Mouse (Mus musculus): Measurements from ENCODE around the gene Htr3a. TPM values are rescaled to one million over a fixed set of nuclear protein-coding genes. Genes with fewer than 3 reads are reported as not detected.
A peak's percentile ranks its signal among the peaks of the same experiment; 100 is the strongest.

The Htr3a gene
- polyA plus RNA-seq, 1 experiment from 2014 or later: 6.2 TPM

- H3K4me1 ChIP-seq (replicated peaks; ENCODE audit: control insufficient read depth, insufficient read depth, low read length): no peaks in the 10 kb centered on the region
- no peaks in the 10 kb centered on the region for H3K36me3 ChIP-seq (ENCODE audit: control insufficient read depth, insufficient read depth)
- no peak overlapping the region for H3K9ac ChIP-seq (ENCODE audit: low read depth, low read length)
- TF ChIP-seq CTCF (IDR thresholded peaks at IDR 0.05; ENCODE audit: low read depth): no peak
- no peaks in the 10 kb centered on the region for H3K9me3 ChIP-seq (ENCODE audit: control insufficient read depth)
- ATAC-seq: no peak
- H3K4me2 ChIP-seq (replicated peaks; ENCODE audit: low read depth): no peak overlapping the region
- H3K27ac ChIP-seq (ENCODE audit: low read depth, low read length): no peak overlapping the region
- H3K27me3 ChIP-seq (replicated peaks; ENCODE audit: control insufficient read depth, insufficient read depth, low read length): no peaks in the 10 kb centered on the region
- H3K4me3 ChIP-seq (ENCODE audit: low read depth, low read length): no peak overlapping the region
- WGBS: 76% methylated on average over 5 of the region's 5 CpGs
Observed at GRCm38 (mm10) chr9:48904421-48904820, 6.5 kb downstream of the Htr3a start.

DNA sequence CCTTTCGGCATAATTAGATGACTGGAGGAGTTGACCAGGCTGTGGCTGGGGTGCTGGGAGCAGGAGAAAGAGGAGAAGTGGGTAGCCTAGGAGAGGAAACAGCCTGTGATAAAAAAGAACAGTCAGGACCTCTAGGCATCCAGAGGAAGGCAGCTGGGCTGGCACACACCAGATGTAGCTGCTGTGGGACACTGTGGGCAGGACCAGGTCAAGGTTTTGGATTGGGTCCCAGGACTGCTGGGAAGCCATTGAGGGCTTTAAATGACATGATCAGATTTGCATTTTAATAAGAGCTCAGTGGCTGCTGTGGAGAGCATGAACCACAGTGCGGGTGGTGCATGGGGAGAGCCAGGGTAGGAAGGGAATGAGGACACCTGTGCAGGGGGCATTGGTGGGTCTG is 7.1 kb downstream of the Htr3a start:
- no peak overlapping the region for H3K27ac ChIP-seq (ENCODE audit: low read depth, low read length)
- H3K4me1 ChIP-seq (replicated peaks; ENCODE audit: control insufficient read depth, insufficient read depth, low read length): no peaks in the 10 kb centered on the region
- H3K4me2 ChIP-seq (replicated peaks; ENCODE audit: low read depth): no peak overlapping the region
- ATAC-seq: no peak
- H3K9me3 ChIP-seq (ENCODE audit: control insufficient read depth): no peaks in the 10 kb centered on the region
- H3K9ac ChIP-seq (ENCODE audit: low read depth, low read length): no peak overlapping the region
- TF ChIP-seq CTCF (IDR thresholded peaks at IDR 0.05; ENCODE audit: low read depth): no peak
- H3K27me3 ChIP-seq (replicated peaks; ENCODE audit: control insufficient read depth, insufficient read depth, low read length): no peaks in the 10 kb centered on the region
- no peak overlapping the region for H3K4me3 ChIP-seq (ENCODE audit: low read depth, low read length)
- 76% methylated on average over 2 of the region's 2 CpGs for WGBS
- H3K36me3 ChIP-seq (ENCODE audit: control insufficient read depth, insufficient read depth): no peaks in the 10 kb centered on the region

- TF ChIP-seq CTCF (IDR thresholded peaks at IDR 0.05; ENCODE audit: low read depth): no peak
- Histone ChIP-seq H3K27ac (ENCODE audit: low read depth, low read length) (no peak overlapping the region), H3K4me2 (replicated peaks; ENCODE audit: low read depth) (no peak overlapping the region), H3K4me1 (replicated peaks; ENCODE audit: control insufficient read depth, insufficient read depth, low read length) (no peaks in the 10 kb centered on the region), H3K9ac (ENCODE audit: low read depth, low read length) (no peak overlapping the region), H3K4me3 (ENCODE audit: low read depth, low read length) (no peak overlapping the region), H3K27me3 (replicated peaks; ENCODE audit: control insufficient read depth, insufficient read depth, low read length) (no peaks in the 10 kb centered on the region), H3K9me3 (ENCODE audit: control insufficient read depth) (no peaks in the 10 kb centered on the region), H3K36me3 (ENCODE audit: control insufficient read depth, insufficient read depth) (no peaks in the 10 kb centered on the region)
- ATAC-seq: no peak
- 10% methylated on average over 8 of the region's 8 CpGs for WGBS
Observed at GRCm38 (mm10) chr9:48898551-48898950, 12.3 kb downstream of the Htr3a start.

GRCm38 (mm10) chr9:48895819-48896536 is 14.9 kb downstream of the Htr3a start:
- no peak for ATAC-seq
- TF ChIP-seq CTCF (IDR thresholded peaks at IDR 0.05; ENCODE audit: low read depth): no peak
- Histone ChIP-seq H3K4me2 (replicated peaks; ENCODE audit: low read depth) (no peak overlapping the region), H3K9me3 (ENCODE audit: control insufficient read depth) (no peaks in the 10 kb centered on the region), H3K9ac (ENCODE audit: low read depth, low read length) (no peak overlapping the region), H3K27ac (ENCODE audit: low read depth, low read length) (no peak overlapping the region), H3K27me3 (replicated peaks; ENCODE audit: control insufficient read depth, insufficient read depth, low read length) (no peaks in the 10 kb centered on the region), H3K4me3 (ENCODE audit: low read depth, low read length) (no peak overlapping the region), H3K4me1 (replicated peaks; ENCODE audit: control insufficient read depth, insufficient read depth, low read length) (no peaks in the 10 kb centered on the region), H3K36me3 (ENCODE audit: control insufficient read depth, insufficient read depth) (no peaks in the 10 kb centered on the region)
- 20% methylated on average over 18 of the region's 18 CpGs for WGBS

GRCm38 (mm10) chr9:48894755-48895154 is 16.1 kb downstream of the Htr3a start:
- TF ChIP-seq CTCF (IDR thresholded peaks at IDR 0.05; ENCODE audit: low read depth): no peak
- Histone ChIP-seq H3K4me3 (ENCODE audit: low read depth, low read length) (no peak overlapping the region), H3K4me1 (replicated peaks; ENCODE audit: control insufficient read depth, insufficient read depth, low read length) (no peaks in the 10 kb centered on the region), H3K27me3 (replicated peaks; ENCODE audit: control insufficient read depth, insufficient read depth, low read length) (no peaks in the 10 kb centered on the region), H3K9me3 (ENCODE audit: control insufficient read depth) (no peaks in the 10 kb centered on the region), H3K36me3 (ENCODE audit: control insufficient read depth, insufficient read depth) (no peaks in the 10 kb centered on the region), H3K4me2 (replicated peaks; ENCODE audit: low read depth) (no peak overlapping the region), H3K27ac (ENCODE audit: low read depth, low read length) (no peak overlapping the region), H3K9ac (ENCODE audit: low read depth, low read length) (no peak overlapping the region)
- no peak for ATAC-seq
- 76% methylated on average over 6 of the region's 6 CpGs for WGBS

DNA sequence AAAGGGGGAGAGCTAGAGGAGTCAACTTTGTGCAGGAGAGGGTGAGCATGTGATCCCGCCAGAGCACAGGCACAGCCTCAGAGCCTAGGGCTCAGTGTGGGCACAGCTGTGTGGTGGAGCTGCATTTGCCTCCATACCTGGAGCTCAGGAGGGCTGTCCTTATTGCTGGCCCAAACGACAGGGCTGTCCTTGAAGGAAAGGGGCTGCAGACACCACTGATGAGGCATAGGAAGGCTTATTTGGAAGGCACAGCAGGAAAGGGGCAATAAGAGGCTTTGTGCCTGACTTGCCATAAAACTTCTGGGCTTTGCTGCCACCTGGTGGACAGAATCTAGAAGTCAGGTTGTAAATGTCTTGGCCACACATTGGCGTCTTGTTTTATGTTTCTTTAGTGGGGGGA is 16.9 kb downstream of the Htr3a start:
- no peak overlapping the region for H3K27ac ChIP-seq (ENCODE audit: low read depth, low read length)
- H3K9ac ChIP-seq (ENCODE audit: low read depth, low read length): no peak overlapping the region
- H3K4me2 ChIP-seq (replicated peaks; ENCODE audit: low read depth): no peak overlapping the region
- H3K4me3 ChIP-seq (ENCODE audit: low read depth, low read length): no peak overlapping the region
- no peaks in the 10 kb centered on the region for H3K9me3 ChIP-seq (ENCODE audit: control insufficient read depth)
- WGBS: 28% methylated on average over 3 of the region's 3 CpGs
- no peak for ATAC-seq
- no peaks in the 10 kb centered on the region for H3K4me1 ChIP-seq (replicated peaks; ENCODE audit: control insufficient read depth, insufficient read depth, low read length)
- peak; percentile 87 for TF ChIP-seq CTCF (IDR thresholded peaks at IDR 0.05; ENCODE audit: low read depth)
- H3K27me3 ChIP-seq (replicated peaks; ENCODE audit: control insufficient read depth, insufficient read depth, low read length): no peaks in the 10 kb centered on the region
- H3K36me3 ChIP-seq (ENCODE audit: control insufficient read depth, insufficient read depth): no peaks in the 10 kb centered on the region

Data from intestine, postnatal 0 days (tissue).